Mouse (Mus musculus): ENCODE data around the gene Sae1.

DNA sequence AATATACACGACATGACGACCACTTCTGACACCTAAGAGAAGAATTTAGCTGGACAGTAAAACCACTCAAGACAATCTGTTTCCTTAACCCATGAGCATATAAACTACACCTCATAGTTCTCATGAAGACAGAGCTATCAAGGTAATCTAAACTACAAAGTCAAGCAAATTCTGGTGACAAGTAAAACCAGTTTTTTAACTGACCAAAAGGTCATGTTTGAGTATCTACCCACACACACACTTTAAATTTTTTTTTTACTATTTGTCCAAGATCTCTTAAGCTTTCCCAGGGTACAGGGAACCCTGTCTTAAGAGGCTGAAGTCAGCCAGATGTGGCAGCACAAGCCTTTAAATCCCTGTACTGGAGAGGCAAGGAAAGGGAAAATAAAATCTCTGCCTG lies 18.8 kb downstream of the Sae1 start:
- TF ChIP-seq CTCF (IDR thresholded peaks at IDR 0.05): no peak
- no peak for TF ChIP-seq POLR2A (IDR thresholded peaks at IDR 0.05; ENCODE audit: insufficient read depth, low read depth, low read length)
